Mouse (Mus musculus): ENCODE data around the gene Ano9.

- TF ChIP-seq CTCF (conservative IDR thresholded peaks at IDR 0.05; ENCODE audit: low read length) (no peak), NANOG (IDR thresholded peaks at IDR 0.05; ENCODE audit: borderline replicate concordance, low read length) (no peak), POU5F1 (IDR thresholded peaks at IDR 0.05; ENCODE audit: borderline replicate concordance, low read length) (no peak)
These were observed 13.6 kb upstream of the Ano9 start for GRCm38 (mm10) chr7:141131024-141131820.
